Mouse (Mus musculus) C2C12 (cell line): ENCODE data around the gene Actr6.

ENCODE experiments used
- CEBPB ChIP-seq: IDR thresholded peaks from one replicate; pipeline ENCODE4 v1.6.1; 2011; ENCODE audit warnings: low read depth, mild to moderate bottlenecking, control low read depth, moderate library complexity
- CTCF ChIP-seq: IDR thresholded peaks from one replicate; pipeline ENCODE4 v1.5.1; 2011; ENCODE audit not compliant: control insufficient read depth, insufficient read depth, insufficient read length
- MAX ChIP-seq: IDR thresholded peaks from one replicate; pipeline ENCODE4 v1.6.1; 2011; ENCODE audit warnings: mild to moderate bottlenecking, control low read depth
- MYOD1 ChIP-seq: IDR thresholded peaks from one replicate; pipeline ENCODE4 v1.6.1; 2011; ENCODE audit warnings: low read depth; ENCODE audit not compliant: control insufficient read depth, insufficient read length
- USF1 ChIP-seq: IDR thresholded peaks from one replicate; pipeline ENCODE4 v1.6.1; 2011; ENCODE audit warnings: low read depth, mild to moderate bottlenecking, control low read depth, moderate library complexity

DNA sequence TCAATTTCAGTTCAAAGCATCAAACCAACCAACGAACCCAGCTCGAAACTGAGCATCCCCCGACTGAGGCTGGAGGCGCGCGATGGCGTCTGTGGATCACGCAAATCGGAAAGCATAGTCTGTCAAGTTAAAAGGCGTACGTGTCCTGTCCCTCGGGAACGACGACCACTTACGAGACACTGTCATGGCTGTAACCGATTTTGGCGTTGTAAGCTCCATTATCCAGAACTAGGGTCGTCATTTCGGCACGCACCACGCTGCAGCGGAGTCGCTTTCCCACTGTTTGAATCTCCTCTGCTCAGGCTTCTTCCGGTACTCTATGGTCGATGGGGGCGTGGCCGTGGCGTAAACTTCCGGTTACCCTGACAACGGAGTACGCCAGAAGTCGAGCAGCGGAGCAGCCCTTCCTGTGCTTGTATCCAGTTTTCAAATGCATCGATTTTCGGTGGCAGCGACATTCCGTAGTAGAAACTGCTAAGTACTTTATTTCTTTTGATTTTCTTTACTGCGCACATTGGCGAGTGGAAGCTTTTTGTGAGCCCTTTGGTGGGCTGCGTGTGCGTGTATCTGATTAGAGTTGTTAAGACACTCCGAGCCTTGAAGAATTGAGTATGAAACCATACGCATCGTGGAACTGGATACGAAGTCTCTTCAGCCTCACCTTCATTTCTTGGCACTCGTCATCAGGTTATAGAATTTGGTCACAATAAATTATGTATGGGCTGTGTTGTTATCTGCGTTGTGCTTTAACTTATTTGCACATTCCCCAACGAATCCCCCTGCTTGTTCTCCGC lies at the start of gene Actr6:
- TF ChIP-seq CTCF (no peak), MAX (peak; percentile 90), USF1 (no peak), CEBPB (no peak), MYOD1 (no peak)
